Mouse (Mus musculus) kidney, postnatal 4 days (tissue): ENCODE results near the gene Tent4b.

Experiments used
- DNase-seq, 2 experiments: peaks; one replicate each; pipeline ENCODE4 v3.0.0; 2021; ENCODE audit warnings: mixed read lengths in 2 of 2

Tent4b gene

DNA sequence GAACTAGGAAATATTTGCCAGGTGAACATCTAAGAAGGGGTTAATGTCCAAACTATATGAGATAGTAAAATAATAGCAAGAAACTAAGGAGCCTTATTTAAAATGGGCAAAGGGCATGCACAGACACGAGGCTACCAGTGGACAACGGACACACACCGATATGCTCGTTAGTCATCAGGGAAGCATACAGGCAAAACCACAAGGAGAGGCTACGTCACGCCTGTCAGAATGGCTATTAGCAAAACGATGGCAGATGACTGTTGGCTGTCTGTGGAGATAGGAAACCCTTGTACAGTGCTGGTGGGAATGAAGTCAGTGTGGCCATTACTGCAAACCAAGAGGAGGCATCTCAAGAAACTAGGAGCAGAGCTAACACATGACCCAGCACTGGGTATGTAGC lies 81.9 kb downstream of the Tent4b start:
- no peak for DNase-seq

DNA sequence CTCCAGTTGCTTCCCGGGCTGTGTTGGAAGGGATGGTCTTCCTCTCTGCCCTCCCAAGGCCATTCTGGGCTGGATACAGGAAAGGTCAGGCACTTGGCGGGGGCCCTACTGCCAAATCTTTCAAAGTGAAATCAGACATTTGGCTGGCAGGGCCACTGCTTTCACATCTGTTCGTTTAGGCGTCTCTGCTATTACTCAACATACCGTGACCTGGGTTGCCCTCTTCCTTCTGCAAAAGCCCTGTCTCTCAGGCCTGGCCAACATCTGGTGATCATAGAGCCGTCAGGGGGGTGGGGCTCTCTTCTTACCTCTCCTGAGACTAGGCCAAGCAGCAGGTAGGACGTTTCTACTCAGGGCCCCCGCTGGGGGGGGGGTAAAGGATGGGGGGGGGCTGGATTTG lies 83.7 kb downstream of the Tent4b start:
- DNase-seq, result peak in 1 of 2 experiments; percentile 43

- no peak for DNase-seq
Observed at GRCm38 (mm10) chr8:88283243-88284115, 84.5 kb downstream of the Tent4b start.

GRCm38 (mm10) chr8:88284738-88285137 lies 85.7 kb downstream of the Tent4b start:
- DNase-seq, result no peak

DNA sequence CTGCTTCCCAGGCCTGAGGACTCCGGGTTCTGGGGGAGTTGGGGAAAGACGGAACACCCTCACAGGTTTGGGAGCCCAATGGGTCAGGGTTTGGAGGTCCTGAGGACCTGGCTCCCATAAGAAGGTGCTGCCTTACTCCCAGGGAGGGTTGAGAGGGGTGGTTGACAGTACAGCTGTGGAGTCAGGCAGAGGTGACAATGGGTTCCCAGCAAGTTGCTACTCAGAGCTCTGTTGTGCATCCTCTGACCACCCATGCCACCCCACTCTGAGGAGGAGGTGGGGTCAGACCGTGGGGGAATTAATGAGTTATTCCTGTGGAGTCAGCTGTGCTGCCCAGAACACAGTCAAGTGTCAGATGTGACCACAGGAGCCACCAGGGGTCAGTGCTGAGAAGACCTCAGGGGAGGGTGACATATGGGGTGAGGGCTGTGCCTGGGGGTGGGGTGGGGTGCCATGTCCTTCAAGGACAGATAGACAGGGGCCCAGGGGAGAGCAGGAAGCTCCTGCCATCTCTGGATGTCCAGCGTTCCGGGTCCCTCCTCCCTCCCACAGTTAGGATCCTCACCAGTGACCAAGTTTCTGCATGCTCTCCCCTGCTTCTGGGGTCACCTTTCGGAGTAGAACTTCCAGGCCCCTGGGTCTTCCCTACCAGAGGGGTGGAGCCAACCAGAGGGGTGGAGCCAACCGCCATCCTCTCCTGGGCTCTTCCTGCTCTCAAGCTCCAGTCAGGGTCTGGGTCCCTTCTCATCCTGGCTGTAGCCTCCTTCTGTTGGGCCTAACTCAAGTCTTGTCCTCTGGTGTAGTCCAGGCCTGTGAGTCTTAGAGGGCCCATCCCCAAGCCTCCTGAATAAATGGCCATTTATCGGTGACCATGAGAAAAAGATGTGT lies 86.7 kb downstream of the Tent4b start:
- DNase-seq, result no peak

DNA sequence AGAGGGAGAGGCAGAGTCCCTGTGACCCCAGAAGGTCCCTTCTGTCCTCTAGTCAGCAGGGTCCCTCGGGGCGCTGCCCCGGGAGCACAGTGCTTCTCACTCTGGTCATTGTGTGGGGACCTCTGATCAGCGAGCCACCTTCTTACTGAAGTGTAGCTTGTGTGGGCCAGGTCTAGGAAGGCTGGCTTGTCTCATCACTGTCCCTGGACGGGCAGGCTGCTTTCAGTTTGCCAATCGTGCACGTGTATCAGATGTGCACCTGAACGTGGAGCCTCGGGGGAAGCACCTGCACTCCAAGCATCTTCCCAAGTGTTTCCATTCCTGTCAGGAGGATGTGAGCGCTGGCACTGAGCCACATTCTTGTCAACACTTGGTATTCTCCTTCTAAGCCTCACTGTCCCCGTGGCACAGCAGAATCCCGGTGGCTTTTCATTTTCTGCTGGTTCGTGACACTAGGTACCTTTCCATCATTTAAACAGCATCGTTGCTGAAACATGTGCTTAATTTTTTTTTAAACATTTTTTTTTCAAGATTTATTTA lies 87.5 kb downstream of the Tent4b start:
- no peak for DNase-seq

DNA sequence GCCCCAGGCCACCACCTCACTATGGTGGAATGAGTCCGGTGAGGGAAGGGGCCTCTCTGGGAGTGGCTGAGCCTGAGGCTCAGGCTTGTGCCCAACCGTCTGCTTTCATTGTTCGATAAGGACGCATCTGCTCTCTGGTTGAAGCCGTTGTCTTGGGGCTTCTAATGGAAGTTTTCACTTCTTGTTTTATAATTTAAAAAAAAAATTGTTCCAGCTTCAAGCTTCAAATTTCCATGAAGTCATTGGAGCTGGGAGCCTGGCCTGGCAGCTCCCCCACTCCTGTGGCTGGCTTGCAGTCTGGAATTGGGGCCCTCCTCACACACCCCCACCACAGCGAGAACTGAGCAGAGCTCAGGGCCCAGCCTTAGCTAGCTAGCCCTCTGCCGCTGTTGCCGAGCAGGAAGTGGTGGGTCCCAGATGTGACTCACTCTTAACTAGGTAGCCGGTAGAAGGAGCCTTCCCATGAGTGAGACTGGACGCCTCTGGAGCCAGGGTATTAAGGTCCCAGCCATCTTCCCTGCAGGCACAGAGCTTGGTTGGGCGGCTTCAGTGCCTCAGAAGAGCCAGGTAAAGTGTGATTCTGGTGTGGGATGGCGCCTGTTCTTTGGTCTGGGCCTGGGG lies 89.7 kb downstream of the Tent4b start:
- peak in 1 of 2 experiments; percentile 38 for DNase-seq

- no peak for DNase-seq
Observed at GRCm38 (mm10) chr8:88289901-88290300, 90.9 kb downstream of the Tent4b start.

DNA sequence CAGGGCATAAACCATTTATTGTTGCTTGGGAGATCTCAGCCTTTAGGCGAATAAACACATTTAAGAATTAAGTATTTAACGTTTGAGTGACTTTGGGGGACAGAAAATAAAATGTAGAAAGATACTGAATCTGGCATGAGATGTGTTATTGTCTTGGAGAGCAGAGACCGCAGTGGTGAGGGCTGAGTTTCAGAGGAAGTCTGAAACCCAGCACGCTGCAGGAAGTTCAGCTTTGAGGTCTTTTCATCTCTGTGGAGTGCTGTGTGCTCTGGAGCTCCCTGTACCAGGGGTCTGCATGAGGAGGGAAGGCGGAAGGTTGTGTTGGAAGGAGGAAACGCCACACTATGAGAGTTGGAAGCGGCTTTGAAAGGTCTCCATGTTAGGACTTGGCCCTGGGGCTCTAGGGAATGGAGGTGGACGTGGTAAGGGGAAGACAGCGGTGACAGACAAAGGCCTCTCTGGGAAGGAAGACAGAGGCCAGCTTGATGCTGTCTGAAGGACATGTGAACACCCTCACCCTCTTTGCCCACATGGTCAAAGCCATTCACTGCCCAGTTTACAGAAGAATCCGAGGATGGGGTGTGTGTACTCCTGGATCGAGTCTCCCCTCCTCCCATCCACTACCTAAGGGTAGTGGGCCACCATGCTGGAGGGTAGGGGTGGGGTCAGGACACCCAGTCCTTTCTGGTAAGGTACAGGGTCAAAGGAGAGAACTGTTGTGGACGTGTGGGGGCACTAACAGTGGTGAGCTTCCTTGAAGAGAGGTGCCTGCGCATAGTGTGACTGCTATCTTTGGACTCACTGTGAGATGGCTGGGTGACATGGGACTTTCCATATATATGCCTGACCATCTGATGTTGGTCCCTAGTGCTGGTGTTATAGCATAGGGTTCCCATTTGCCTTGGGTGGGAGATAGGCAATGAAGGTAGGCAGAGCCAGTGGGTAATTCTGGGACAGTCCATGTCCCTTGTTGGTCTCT lies 91.6 kb downstream of the Tent4b start:
- DNase-seq, result no peak

GRCm38 (mm10) chr8:88291305-88291690 lies 92.3 kb downstream of the Tent4b start:
- no peak for DNase-seq

- DNase-seq, result no peak
Observed at GRCm38 (mm10) chr8:88292926-88293325, 93.9 kb downstream of the Tent4b start.

GRCm38 (mm10) chr8:88293590-88294356 lies 94.8 kb downstream of the Tent4b start:
- DNase-seq, result no peak

DNA sequence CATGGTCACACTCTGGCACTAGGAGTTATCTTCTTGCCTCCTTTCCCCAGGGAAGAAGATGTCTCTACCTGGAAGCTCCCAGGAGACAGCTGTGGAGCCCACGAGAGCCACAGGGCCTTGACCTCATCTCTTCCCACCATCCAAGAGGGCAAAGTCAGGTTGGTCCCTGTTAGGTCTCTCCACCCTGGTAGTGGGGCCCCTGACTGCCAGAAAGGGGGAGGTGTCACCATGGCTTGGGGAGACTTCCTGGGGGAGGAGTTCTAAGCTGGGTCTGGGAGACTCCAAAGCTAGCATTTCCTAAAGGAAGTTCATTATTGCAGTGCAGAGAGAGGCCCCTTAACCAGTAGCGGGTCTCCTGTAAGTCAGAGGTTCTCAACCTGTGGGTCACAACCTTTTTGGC lies 96.0 kb downstream of the Tent4b start:
- DNase-seq, result no peak

DNA sequence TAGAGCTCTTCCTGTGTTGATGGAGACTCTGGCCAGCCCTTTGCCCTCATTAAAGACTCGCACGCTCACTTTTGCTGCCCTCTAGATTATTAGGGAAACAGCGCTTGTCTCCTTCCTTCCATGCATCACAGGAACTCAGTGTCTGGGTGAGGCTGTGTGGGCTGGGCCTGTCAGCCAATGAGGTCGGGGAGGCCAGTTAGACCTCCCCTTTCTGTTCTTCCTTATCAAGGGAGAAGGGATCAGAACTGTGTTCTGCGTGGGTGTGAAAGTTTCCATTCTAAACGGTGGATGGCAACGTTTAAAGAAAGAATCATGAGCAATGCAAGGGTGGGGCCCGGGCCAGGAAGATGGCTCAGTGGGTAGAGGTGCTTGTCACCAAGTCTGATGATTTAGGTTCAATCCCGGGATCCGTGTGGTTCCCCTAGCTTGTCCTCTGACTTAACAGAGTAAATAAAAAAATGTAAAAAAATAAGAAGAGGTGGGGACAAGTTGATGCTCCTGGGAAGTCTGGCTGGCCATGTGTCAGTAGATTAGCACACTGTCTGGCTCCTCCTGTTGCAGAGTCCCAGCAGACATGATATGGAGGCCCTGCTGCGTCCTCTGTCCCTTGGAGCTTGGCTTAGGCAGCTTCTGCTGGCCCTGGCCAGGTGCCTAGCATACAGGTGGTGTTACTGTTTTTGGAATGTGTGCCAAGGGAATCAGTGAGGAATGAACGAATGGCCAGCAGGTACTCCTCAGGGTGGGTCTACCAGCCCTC lies 99.1 kb downstream of the Tent4b start:
- peak; percentile 23 to 40 for DNase-seq

- no peak for DNase-seq
Observed at GRCm38 (mm10) chr8:88298733-88299103, 99.7 kb downstream of the Tent4b start.

DNA sequence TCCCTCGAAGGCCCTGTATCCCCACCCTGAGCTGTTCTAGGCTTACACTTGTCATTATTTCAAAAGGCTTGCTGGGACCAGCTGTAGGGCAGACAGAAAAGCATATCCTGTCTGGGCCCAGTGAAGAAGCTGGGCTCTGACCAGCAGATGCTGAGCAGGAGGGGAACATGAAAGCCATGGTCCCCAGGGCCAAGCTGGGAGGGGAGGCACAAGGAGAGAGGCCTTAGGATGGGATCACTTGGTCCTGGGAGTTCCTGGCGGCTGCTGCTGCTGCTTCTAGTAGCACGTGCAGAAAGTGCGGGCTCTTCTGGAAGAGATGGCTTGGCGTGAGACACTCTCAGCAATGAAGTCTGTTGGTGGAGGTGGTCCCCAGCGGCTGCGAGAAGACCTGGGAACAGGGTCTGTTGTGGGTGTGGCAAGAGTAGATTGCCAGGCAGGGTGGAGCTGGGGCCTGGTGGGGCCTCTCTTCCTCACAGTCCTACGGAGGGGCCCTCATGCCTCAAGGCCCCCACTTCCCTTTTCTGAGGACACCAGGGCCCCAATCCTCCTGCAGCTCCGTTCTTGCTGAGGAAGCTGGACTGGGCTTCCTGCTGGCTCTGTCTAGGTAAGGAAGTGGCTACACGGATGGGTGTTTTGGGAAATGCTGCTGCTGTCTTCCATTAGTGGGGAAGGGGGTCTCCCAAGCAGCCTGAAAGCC lies 101.0 kb downstream of the Tent4b start:
- no peak for DNase-seq

GRCm38 (mm10) chr8:88301589-88302437 lies 102.8 kb downstream of the Tent4b start:
- peak; percentile 36 to 41 for DNase-seq

DNA sequence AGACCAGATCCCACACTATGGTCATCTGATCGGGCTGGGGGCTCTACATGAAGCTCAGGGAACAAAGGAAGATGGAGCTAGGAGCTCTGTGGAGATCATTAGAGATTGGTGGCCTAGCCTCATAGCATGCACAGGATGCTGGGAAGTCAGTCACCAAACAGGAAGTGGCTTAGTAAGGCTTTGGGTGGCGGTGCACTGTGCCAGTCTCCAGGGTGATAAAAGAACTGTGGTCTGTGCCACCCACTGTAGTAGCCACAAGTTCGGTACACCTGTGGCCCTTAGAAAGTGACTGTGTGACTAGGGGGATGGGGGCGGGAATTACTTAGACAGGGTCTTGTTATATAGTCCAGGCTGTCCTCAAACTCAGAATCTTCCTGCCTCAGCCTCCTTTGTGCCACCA lies 106.8 kb downstream of the Tent4b start:
- DNase-seq, result no peak

DNA sequence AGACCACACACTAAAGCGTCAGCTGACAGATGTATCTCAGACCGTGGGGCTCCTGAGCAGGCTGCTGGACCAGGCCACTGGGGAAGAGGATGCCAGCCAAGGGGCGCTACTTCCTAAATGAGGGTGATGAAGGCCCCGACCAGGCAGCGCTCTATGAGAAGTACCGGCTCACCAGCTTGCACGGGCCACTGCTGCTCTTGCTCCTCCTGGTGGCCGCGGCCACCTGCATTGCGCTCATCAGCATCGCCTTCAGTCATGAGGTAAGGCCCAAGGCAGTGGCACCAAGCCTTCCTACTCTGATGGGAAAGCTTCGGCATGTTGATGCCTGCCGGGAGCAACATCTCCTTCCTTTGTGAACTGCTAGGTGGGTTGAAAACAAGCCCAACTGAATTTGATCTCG lies 107.5 kb downstream of the Tent4b start:
- peak; percentile 54 to 69 for DNase-seq
